Mouse (Mus musculus) cerebellum, adult 2 months (tissue): Measurements from ENCODE around the gene Sos1.

Experiments used
- CTCF ChIP-seq: fragments of 200-500 bp; IDR thresholded peaks from 2 replicates; pipeline ENCODE4 v1.5.1; 2011; ENCODE audit warnings: low read depth, mild to moderate bottlenecking, control low read depth, low read length, moderate library complexity, borderline replicate concordance; ENCODE audit not compliant: insufficient read depth
- POLR2A ChIP-seq: fragments of 200-500 bp; IDR thresholded peaks from 2 replicates; pipeline ENCODE4 v1.6.1; 2011; ENCODE audit warnings: low read length, control low read depth, borderline replicate concordance; ENCODE audit not compliant: insufficient read depth

DNA sequence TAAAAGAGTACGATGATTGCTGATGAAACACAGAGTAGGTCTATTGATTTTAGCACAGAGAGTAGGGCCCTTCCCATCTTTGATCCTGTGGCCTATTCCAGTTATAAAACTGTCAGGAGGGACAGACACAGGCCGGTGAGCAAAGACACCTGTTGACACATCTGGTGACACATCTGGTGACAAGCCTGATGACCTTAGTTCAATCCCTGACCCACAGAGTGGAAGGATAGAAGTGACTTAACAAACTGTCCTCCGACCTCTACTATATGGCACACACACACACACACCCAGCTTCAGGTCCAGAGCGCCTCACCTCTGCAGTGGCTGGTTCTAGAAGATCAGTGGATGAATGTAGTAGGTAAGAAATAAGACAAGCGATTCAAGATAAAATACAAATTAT, 33.8 kb downstream of the Sos1 start:
- TF ChIP-seq CTCF (no peak), POLR2A (no peak)
